Mouse (Mus musculus) forebrain, embryonic 16.5 days (tissue): ENCODE results near the gene Hspe1. TPM values are rescaled to one million over a fixed set of nuclear protein-coding genes. Genes with fewer than 3 reads are reported as not detected.
"Not testable (repeated sequence)": the region's sequence is repeated elsewhere in the genome, so short reads cannot be mapped to it uniquely, and the experiment has no call there.

Experiments
- ATAC-seq: fragments of 200-750 bp; cut with Nextera tagmentation; 2 replicates; pipeline ENCODE4 v1.8.0; 2017; ENCODE audit warnings: mild to moderate bottlenecking, moderate library complexity
- H3K27ac ChIP-seq: fragments of 300-500 bp; sonication (generic); 2 replicates; pipeline ENCODE4 v1.5.1; 2014; ENCODE audit warnings: low read length, control low read depth
- H3K27me3 ChIP-seq: fragments of 300-500 bp; sonication (generic); replicated peaks from 2 replicates; pipeline ENCODE4 v1.6.1; 2014; ENCODE audit warnings: low read length; ENCODE audit not compliant: control insufficient read depth, insufficient read depth
- H3K36me3 ChIP-seq: fragments of 300-500 bp; sonication (generic); 2 replicates; pipeline ENCODE4 v1.6.1; 2014; ENCODE audit not compliant: control insufficient read depth, insufficient read depth
- H3K4me1 ChIP-seq: fragments of 300-500 bp; sonication (generic); replicated peaks from 2 replicates; pipeline ENCODE4 v1.6.1; 2014; ENCODE audit warnings: low read length; ENCODE audit not compliant: control insufficient read depth, insufficient read depth
- H3K4me2 ChIP-seq: fragments of 300-500 bp; sonication (generic); 2 replicates; pipeline ENCODE4 v1.6.1; 2014; ENCODE audit warnings: mild to moderate bottlenecking, low read length, control low read depth
- H3K4me3 ChIP-seq: fragments of 300-500 bp; sonication (generic); replicated peaks from 2 replicates; pipeline ENCODE4 v1.5.1; 2014; ENCODE audit warnings: mild to moderate bottlenecking, low read length, control low read depth
- H3K9ac ChIP-seq: fragments of 300-500 bp; sonication (generic); replicated peaks from 2 replicates; pipeline ENCODE4 v1.6.1; 2014; ENCODE audit warnings: low read depth, low read length, control low read depth
- H3K9me3 ChIP-seq: fragments of 300-500 bp; sonication (generic); 2 replicates; pipeline ENCODE4 v1.6.1; 2016; ENCODE audit warnings: low read length; ENCODE audit not compliant: control insufficient read depth
- WGBS: fragments of 180-500 bp; shearing (Covaris S2); extraction: QIAGEN DNeasy Blood & Tissue Kit; methylation state at CpG from one replicate; pipeline ENCODE4 v1.1.7; 2014; 5-methylcytosine and 5-hydroxymethylcytosine counted together
- polyA plus RNA-seq: library from polyadenylated mRNA; unstranded; fragments of >200 nt; fragmentation: Nextera tagmentation; extraction: Ambion mirVana; gene quantifications from 2 replicates; pipeline ENCODE4 v1.2.1, GENCODE M21; 2015

Gene Hspe1
- polyA plus RNA-seq, 1 experiment from 2014 or later: 215 TPM

- H3K4me2 ChIP-seq: no peak overlapping the region
- no peaks in the 10 kb centered on the region for H3K9me3 ChIP-seq
- H3K9ac ChIP-seq: no peak overlapping the region
- 92% methylated on average over 2 of the region's 2 CpGs for WGBS
- H3K4me3 ChIP-seq: no peak overlapping the region
- H3K27ac ChIP-seq: no peak overlapping the region
- peaks cover 6% of the 10 kb centered on the region; the same call in 1 of the 2 replicates for H3K36me3 ChIP-seq
- no peak for ATAC-seq
- H3K27me3 ChIP-seq: no peaks in the 10 kb centered on the region
- H3K4me1 ChIP-seq: peaks cover 14% of the 10 kb centered on the region
Measured at GRCm38 (mm10) chr1:55092056-55092455, 4.1 kb downstream of the Hspe1 start.

- Histone ChIP-seq H3K36me3 (peaks cover 6% of the 10 kb centered on the region; the same call in 1 of the 2 replicates), H3K27me3 (no peaks in the 10 kb centered on the region), H3K27ac (no peak overlapping the region), H3K4me2 (no peak overlapping the region), H3K4me3 (no peak overlapping the region), H3K4me1 (peaks cover 14% of the 10 kb centered on the region), H3K9ac (no peak overlapping the region), H3K9me3 (no peaks in the 10 kb centered on the region)
- no peak for ATAC-seq
- WGBS: 81% methylated on average over 1 of the region's 1 CpGs
Measured at GRCm38 (mm10) chr1:55092469-55092868, 4.5 kb downstream of the Hspe1 start.

GRCm38 (mm10) chr1:55106919-55107585 is 19.1 kb downstream of the Hspe1 start:
- no peak overlapping the region for H3K4me3 ChIP-seq
- ATAC-seq: no peak
- H3K4me1 ChIP-seq: no peaks in the 10 kb centered on the region
- H3K27ac ChIP-seq: no peak overlapping the region
- 0 out of 2 replicates have a peak, but pooled peaks cover 2% of the 10 kb centered on the region for H3K9me3 ChIP-seq
- 91% methylated on average over 9 of the region's 9 CpGs for WGBS
- no peaks in the 10 kb centered on the region for H3K36me3 ChIP-seq
- H3K9ac ChIP-seq: no peak overlapping the region
- H3K4me2 ChIP-seq: no peak overlapping the region
- no peaks in the 10 kb centered on the region for H3K27me3 ChIP-seq

- Histone ChIP-seq H3K4me1 (no peaks in the 10 kb centered on the region), H3K9ac (no peak overlapping the region), H3K36me3 (no peaks in the 10 kb centered on the region), H3K9me3 (0 out of 2 replicates have a peak, but pooled peaks cover 2% of the 10 kb centered on the region), H3K4me3 (no peak overlapping the region), H3K27me3 (no peaks in the 10 kb centered on the region), H3K27ac (no peak overlapping the region), H3K4me2 (no peak overlapping the region)
- no peak for ATAC-seq
- 84% methylated on average over 1 of the region's 1 CpGs for WGBS
Measured at GRCm38 (mm10) chr1:55107644-55108043, 19.7 kb downstream of the Hspe1 start.

GRCm38 (mm10) chr1:55108473-55108872 is 20.5 kb downstream of the Hspe1 start:
- H3K36me3 ChIP-seq: no peaks in the 10 kb centered on the region
- no peak overlapping the region for H3K4me3 ChIP-seq
- 32% methylated on average over 2 of the region's 2 CpGs for WGBS
- H3K27me3 ChIP-seq: no peaks in the 10 kb centered on the region
- 0 out of 2 replicates have a peak, but pooled peaks cover 2% of the 10 kb centered on the region for H3K9me3 ChIP-seq
- ATAC-seq: no peak
- H3K4me1 ChIP-seq: no peaks in the 10 kb centered on the region
- no peak overlapping the region for H3K9ac ChIP-seq
- no peak overlapping the region for H3K4me2 ChIP-seq
- H3K27ac ChIP-seq: no peak overlapping the region

GRCm38 (mm10) chr1:55109066-55109766 is 21.3 kb downstream of the Hspe1 start:
- H3K9ac ChIP-seq: no peak overlapping the region

GRCm38 (mm10) chr1:55123046-55123445 is 35.1 kb downstream of the Hspe1 start:
- Histone ChIP-seq H3K27ac (no peak overlapping the region), H3K36me3 (no peaks in the 10 kb centered on the region), H3K9ac (no peak overlapping the region), H3K9me3 (peaks cover 2% of the 10 kb centered on the region; the same call in 1 of the 2 replicates), H3K4me3 (no peak overlapping the region), H3K27me3 (no peaks in the 10 kb centered on the region), H3K4me1 (no peaks in the 10 kb centered on the region), H3K4me2 (no peak overlapping the region)
- no peak for ATAC-seq
- WGBS: 94% methylated on average over 5 of the region's 5 CpGs

More at GRCm38 (mm10) chr1:55109066-55109766, 21.3 kb downstream of the Hspe1 start:
- WGBS: 83% methylated on average over 4 of the region's 4 CpGs
- Histone ChIP-seq H3K9me3 (0 out of 2 replicates have a peak, but pooled peaks cover 2% of the 10 kb centered on the region), H3K36me3 (no peaks in the 10 kb centered on the region), H3K4me1 (no peaks in the 10 kb centered on the region), H3K27me3 (no peaks in the 10 kb centered on the region), H3K4me3 (no peak overlapping the region), H3K4me2 (no peak overlapping the region), H3K27ac (no peak overlapping the region)
- ATAC-seq: no peak

- WGBS: 96% methylated on average over 2 of the region's 2 CpGs
- Histone ChIP-seq H3K9me3 (peaks cover 2% of the 10 kb centered on the region; the same call in 1 of the 2 replicates), H3K27ac (no peak overlapping the region), H3K36me3 (no peaks in the 10 kb centered on the region), H3K9ac (no peak overlapping the region), H3K4me2 (no peak overlapping the region), H3K4me3 (no peak overlapping the region), H3K27me3 (no peaks in the 10 kb centered on the region), H3K4me1 (no peaks in the 10 kb centered on the region)
- no peak for ATAC-seq
Measured at GRCm38 (mm10) chr1:55123561-55123960, 35.6 kb downstream of the Hspe1 start.

GRCm38 (mm10) chr1:55124136-55124535 is 36.2 kb downstream of the Hspe1 start:
- H3K9me3 ChIP-seq, ATAC-seq, H3K9ac ChIP-seq, H3K4me2 ChIP-seq, H3K4me3 ChIP-seq, H3K4me1 ChIP-seq, H3K36me3 ChIP-seq, H3K27me3 ChIP-seq, H3K27ac ChIP-seq: not testable (repeated sequence)
- 95% methylated on average over 2 of the region's 2 CpGs for WGBS
